Mouse (Mus musculus) testis, adult 2 months (tissue): ENCODE measurements around the gene Gucd1.

Experiments used
- CTCF ChIP-seq: fragments of 200-500 bp; IDR thresholded peaks from 2 replicates; pipeline ENCODE4 v1.5.1; 2012; ENCODE audit warnings: low read depth, mild to moderate bottlenecking, inconsistent platforms, low read length, moderate library complexity; ENCODE audit not compliant: control insufficient read depth, insufficient read depth, insufficient replicate concordance
- POLR2A ChIP-seq: fragments of 200-500 bp; IDR thresholded peaks from 2 replicates; pipeline ENCODE4 v1.6.1; 2012; ENCODE audit warnings: low read depth, mild to moderate bottlenecking, inconsistent platforms, low read length, moderate library complexity; ENCODE audit not compliant: control insufficient read depth

DNA sequence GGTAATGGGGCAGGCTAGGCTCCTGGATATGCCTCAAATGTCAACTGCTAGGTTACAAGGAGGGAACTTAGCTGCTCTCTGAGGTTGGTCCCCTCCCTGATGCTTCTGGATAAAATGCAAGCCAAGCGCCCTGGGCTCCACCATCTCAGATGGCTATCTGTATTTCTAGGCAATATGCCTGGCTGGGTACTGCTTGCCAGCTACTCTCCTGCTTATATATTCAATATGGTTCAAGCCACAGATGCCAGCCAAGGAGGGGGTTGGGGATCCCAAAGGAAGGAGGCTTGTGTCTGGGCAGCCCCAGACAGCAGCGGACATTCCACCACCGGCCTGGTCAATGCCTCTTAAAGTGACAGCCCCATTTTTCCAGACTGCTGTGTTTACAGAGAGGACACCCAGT is 40.7 kb upstream of the Gucd1 start:
- TF ChIP-seq CTCF: no peak
- TF ChIP-seq POLR2A: no peak
